Mouse (Mus musculus) kidney, embryonic 15.5 days (tissue): Measurements from ENCODE around the gene Prkra. TPM values are rescaled to one million over a fixed set of nuclear protein-coding genes. Genes with fewer than 3 reads are reported as not detected.
"Not testable (repeated sequence)": the region's sequence is repeated elsewhere in the genome, so short reads cannot be mapped to it uniquely, and the experiment has no call there.

ENCODE experiments used
- ATAC-seq: fragments of 200-750 bp; cut with Nextera tagmentation; replicated peaks from 2 replicates; pipeline ENCODE4 v1.8.0; 2017; ENCODE audit warnings: moderate TSS enrichment; ENCODE audit not compliant: low FRiP score
- H3K27ac ChIP-seq: fragments of 300-500 bp; sonication (generic); 2 replicates; pipeline ENCODE4 v1.5.1; 2015; ENCODE audit warnings: mild to moderate bottlenecking, inconsistent platforms
- H3K27me3 ChIP-seq: fragments of 300-500 bp; sonication (generic); 2 replicates; pipeline ENCODE4 v1.6.1; 2015; ENCODE audit warnings: inconsistent platforms
- H3K36me3 ChIP-seq: fragments of 300-500 bp; sonication (generic); 2 replicates; pipeline ENCODE4 v1.6.1; 2015; ENCODE audit warnings: inconsistent platforms
- H3K4me1 ChIP-seq: fragments of 300-500 bp; sonication (generic); 2 replicates; pipeline ENCODE4 v1.6.1; 2015; ENCODE audit warnings: inconsistent platforms
- H3K4me2 ChIP-seq: fragments of 300-500 bp; sonication (generic); 2 replicates; pipeline ENCODE4 v1.6.1; 2015; ENCODE audit warnings: moderate library complexity, mild to moderate bottlenecking, inconsistent platforms
- H3K4me3 ChIP-seq: fragments of 300-500 bp; sonication (generic); replicated peaks from 2 replicates; pipeline ENCODE4 v1.5.1; 2015; ENCODE audit warnings: mild to moderate bottlenecking, inconsistent platforms
- H3K9ac ChIP-seq: fragments of 300-500 bp; sonication (generic); 2 replicates; pipeline ENCODE4 v1.6.1; 2015; ENCODE audit warnings: mild to moderate bottlenecking, inconsistent platforms
- H3K9me3 ChIP-seq: fragments of 300-500 bp; sonication (generic); replicated peaks from 2 replicates; pipeline ENCODE4 v1.6.1; 2016; ENCODE audit warnings: inconsistent platforms
- WGBS: fragments of 180-500 bp; shearing (Covaris S2); methylation state at CpG from one replicate; pipeline ENCODE4 v1.1.7; 2015; ENCODE audit warnings: mixed read lengths; 5-methylcytosine and 5-hydroxymethylcytosine counted together
- polyA plus RNA-seq: library from polyadenylated mRNA; unstranded; fragments of >200 nt; fragmentation: Nextera tagmentation; extraction: Ambion mirVana; gene quantifications from 2 replicates; pipeline ENCODE4 v1.2.1, GENCODE M21; 2015

The Prkra gene
- polyA plus RNA-seq, 1 experiment from 2014 or later: 78.8 TPM

- no peak for ATAC-seq
- WGBS: 90% methylated on average over 4 of the region's 4 CpGs
- no peaks in the 10 kb centered on the region for H3K27me3 ChIP-seq
- H3K4me1 ChIP-seq: peaks cover 6% of the 10 kb centered on the region
- no peak overlapping the region for H3K9ac ChIP-seq
- no peak overlapping the region for H3K27ac ChIP-seq
- H3K9me3 ChIP-seq: no peaks in the 10 kb centered on the region
- H3K4me3 ChIP-seq: no peak overlapping the region
- H3K4me2 ChIP-seq: no peak overlapping the region
- H3K36me3 ChIP-seq: no peaks in the 10 kb centered on the region
Measured at GRCm38 (mm10) chr2:76653070-76653469, 5.3 kb upstream of the Prkra start.

GRCm38 (mm10) chr2:76648666-76649141, 889 bp upstream of the Prkra start:
- H3K4me2 ChIP-seq: peak overlapping the region; percentile 84
- H3K9me3 ChIP-seq: no peaks in the 10 kb centered on the region
- WGBS: 33% methylated on average over 13 of the region's 13 CpGs
- H3K36me3 ChIP-seq: peaks cover 7% of the 10 kb centered on the region
- H3K27me3 ChIP-seq: no peaks in the 10 kb centered on the region
- peak overlapping the region; percentile 96 for H3K27ac ChIP-seq
- H3K9ac ChIP-seq: peak overlapping the region; percentile 53
- ATAC-seq: peak; percentile 49
- H3K4me1 ChIP-seq: peaks cover 21% of the 10 kb centered on the region
- H3K4me3 ChIP-seq: peak overlapping the region; percentile 84

- Histone ChIP-seq H3K9ac (peak overlapping the region; percentile 88), H3K27me3 (no peaks in the 10 kb centered on the region), H3K36me3 (peaks cover 18% of the 10 kb centered on the region), H3K27ac (peak overlapping the region; percentile 96), H3K4me1 (peaks cover 21% of the 10 kb centered on the region), H3K4me2 (peak overlapping the region; percentile 84), H3K4me3 (peak overlapping the region; percentile 84), H3K9me3 (no peaks in the 10 kb centered on the region)
- WGBS: 2% methylated on average over 32 of the region's 32 CpGs
- peak; percentile 62 for ATAC-seq
Measured at GRCm38 (mm10) chr2:76647441-76647869, 360 bp downstream of the Prkra start.

GRCm38 (mm10) chr2:76643801-76644200, 4.0 kb downstream of the Prkra start:
- H3K27ac ChIP-seq: no peak overlapping the region
- H3K27me3 ChIP-seq: no peaks in the 10 kb centered on the region
- peaks cover 52% of the 10 kb centered on the region for H3K36me3 ChIP-seq
- H3K4me2 ChIP-seq: no peak overlapping the region
- no peak for ATAC-seq
- H3K4me1 ChIP-seq: peaks cover 19% of the 10 kb centered on the region
- no peak overlapping the region for H3K4me3 ChIP-seq
- H3K9ac ChIP-seq: no peak overlapping the region
- H3K9me3 ChIP-seq: no peaks in the 10 kb centered on the region

GRCm38 (mm10) chr2:76639637-76640036, 8.2 kb downstream of the Prkra start:
- Histone ChIP-seq H3K9ac (no peak overlapping the region), H3K36me3 (peaks cover 90% of the 10 kb centered on the region), H3K27ac (no peak overlapping the region), H3K27me3 (no peaks in the 10 kb centered on the region), H3K4me2 (no peak overlapping the region), H3K4me3 (no peak overlapping the region), H3K9me3 (no peaks in the 10 kb centered on the region), H3K4me1 (no peaks in the 10 kb centered on the region)
- no peak for ATAC-seq
- 96% methylated on average over 2 of the region's 2 CpGs for WGBS

GRCm38 (mm10) chr2:76631600-76631999, 16.2 kb downstream of the Prkra start:
- Histone ChIP-seq H3K4me2 (no peak overlapping the region), H3K9me3 (no peaks in the 10 kb centered on the region; the same call in 1 of the 2 replicates), H3K9ac (no peak overlapping the region), H3K4me3 (no peak overlapping the region), H3K27me3 (no peaks in the 10 kb centered on the region), H3K4me1 (no peaks in the 10 kb centered on the region), H3K36me3 (peaks cover 94% of the 10 kb centered on the region), H3K27ac (no peak overlapping the region)
- ATAC-seq: no peak
- 95% methylated on average over 4 of the region's 4 CpGs for WGBS

- H3K27me3 ChIP-seq: no peaks in the 10 kb centered on the region
- H3K9ac ChIP-seq: no peak overlapping the region
- H3K36me3 ChIP-seq: peaks cover 94% of the 10 kb centered on the region
- no peak overlapping the region for H3K27ac ChIP-seq
- no peak overlapping the region for H3K4me3 ChIP-seq
- H3K4me2 ChIP-seq: no peak overlapping the region
- H3K4me1 ChIP-seq: no peaks in the 10 kb centered on the region
- no peak for ATAC-seq
- peaks cover 7% of the 10 kb centered on the region for H3K9me3 ChIP-seq
- WGBS: 93% methylated on average over 12 of the region's 12 CpGs
Measured at GRCm38 (mm10) chr2:76630293-76630692, 17.5 kb downstream of the Prkra start.

- not testable (repeated sequence) for H3K4me3 ChIP-seq, H3K9me3 ChIP-seq, ATAC-seq, H3K27ac ChIP-seq, H3K27me3 ChIP-seq, H3K4me1 ChIP-seq, H3K9ac ChIP-seq, H3K4me2 ChIP-seq
- WGBS: 89% methylated on average over 2 of the region's 2 CpGs
- H3K36me3 ChIP-seq: peaks cover 46% of the 10 kb centered on the region
Measured at GRCm38 (mm10) chr2:76622316-76622715, 25.5 kb downstream of the Prkra start.

- Histone ChIP-seq H3K27me3 (no peaks in the 10 kb centered on the region), H3K27ac (no peak overlapping the region), H3K4me2 (no peak overlapping the region), H3K4me3 (no peak overlapping the region), H3K4me1 (no peaks in the 10 kb centered on the region), H3K9me3 (peaks cover 7% of the 10 kb centered on the region), H3K36me3 (peaks cover 40% of the 10 kb centered on the region), H3K9ac (no peak overlapping the region)
- 32% methylated on average over 1 of the region's 1 CpGs for WGBS
- no peak for ATAC-seq
Measured at GRCm38 (mm10) chr2:76621724-76622123, 26.1 kb downstream of the Prkra start.

- Histone ChIP-seq H3K36me3 (peaks cover 25% of the 10 kb centered on the region), H3K9me3 (no peaks in the 10 kb centered on the region), H3K27ac (no peak overlapping the region), H3K4me2 (no peak overlapping the region), H3K4me3 (no peak overlapping the region), H3K9ac (no peak overlapping the region), H3K4me1 (no peaks in the 10 kb centered on the region), H3K27me3 (no peaks in the 10 kb centered on the region)
- WGBS: 53% methylated on average over 5 of the region's 5 CpGs
- no peak for ATAC-seq
Measured at GRCm38 (mm10) chr2:76620188-76620587, 27.6 kb downstream of the Prkra start.

- WGBS: 36% methylated on average over 1 of the region's 1 CpGs
Measured at GRCm38 (mm10) chr2:76618078-76618477, 29.7 kb downstream of the Prkra start.

GRCm38 (mm10) chr2:76611996-76612395, 35.8 kb downstream of the Prkra start:
- WGBS: 83% methylated on average over 3 of the region's 3 CpGs
- Histone ChIP-seq H3K27me3 (no peaks in the 10 kb centered on the region), H3K27ac (no peak overlapping the region), H3K36me3 (no peaks in the 10 kb centered on the region), H3K4me2 (no peak overlapping the region), H3K9ac (no peak overlapping the region), H3K4me3 (no peak overlapping the region), H3K9me3 (no peaks in the 10 kb centered on the region), H3K4me1 (no peaks in the 10 kb centered on the region)
- no peak for ATAC-seq

More at GRCm38 (mm10) chr2:76618078-76618477, 29.7 kb downstream of the Prkra start:
- Histone ChIP-seq H3K27ac (no peak overlapping the region), H3K4me1 (no peaks in the 10 kb centered on the region), H3K36me3 (peaks cover 5% of the 10 kb centered on the region), H3K9me3 (no peaks in the 10 kb centered on the region), H3K4me2 (no peak overlapping the region), H3K27me3 (no peaks in the 10 kb centered on the region), H3K4me3 (no peak overlapping the region), H3K9ac (no peak overlapping the region)
- no peak for ATAC-seq
